Mouse (Mus musculus): ENCODE results near the gene Mapkbp1.

The Mapkbp1 gene

GRCm38 (mm10) chr2:120008672-120009071 is 36.2 kb downstream of the Mapkbp1 start:
- in situ Hi-C loops (cut with MboI), result no loop called here

GRCm38 (mm10) chr2:120011462-120012200 is 39.1 kb downstream of the Mapkbp1 start:
- in situ Hi-C loops (cut with MboI), result no loop called here

GRCm38 (mm10) chr2:120012924-120013323 is 40.4 kb downstream of the Mapkbp1 start:
- in situ Hi-C loops (cut with MboI), result no loop called here

GRCm38 (mm10) chr2:120013831-120014486 is 41.5 kb downstream of the Mapkbp1 start:
- in situ Hi-C loops (cut with MboI), result no loop called here

GRCm38 (mm10) chr2:120015882-120016281 is 43.4 kb downstream of the Mapkbp1 start:
- in situ Hi-C loops (cut with MboI), result no loop called here

GRCm38 (mm10) chr2:120017599-120017998 is 45.1 kb downstream of the Mapkbp1 start:
- in situ Hi-C loops (cut with MboI), result no loop called here

- in situ Hi-C loops (cut with MboI), result no loop called here
Observed at GRCm38 (mm10) chr2:120024337-120024736, 51.8 kb downstream of the Mapkbp1 start.

GRCm38 (mm10) chr2:120026984-120027949 is 54.8 kb downstream of the Mapkbp1 start, which contains the start of the genes Jmjd7 and Gm28042:
Jmjd7 (plus strand) TSS chr2:120027483.
Gm28042 (plus strand) TSS chr2:120027493.
- in situ Hi-C loops (cut with MboI), result no loop called here

- in situ Hi-C loops (cut with MboI), result no loop called here
Observed at GRCm38 (mm10) chr2:120027950-120028331, 55.4 kb downstream of the Mapkbp1 start.

GRCm38 (mm10) chr2:120030380-120030779 is 57.9 kb downstream of the Mapkbp1 start:
- in situ Hi-C loops (cut with MboI), result no loop called here

GRCm38 (mm10) chr2:120032726-120033467 is 60.4 kb downstream of the Mapkbp1 start, which contains the start of gene Pla2g4b:
Pla2g4b (plus strand) TSS chr2:120033417.
- in situ Hi-C loops (cut with MboI), result no loop called here

- in situ Hi-C loops (cut with MboI), result no loop called here
Observed at GRCm38 (mm10) chr2:120033726-120034125, 61.2 kb downstream of the Mapkbp1 start.

- in situ Hi-C loops (cut with MboI), result no loop called here
Observed at GRCm38 (mm10) chr2:120037744-120038143, 65.2 kb downstream of the Mapkbp1 start.

GRCm38 (mm10) chr2:120040991-120041390 is 68.5 kb downstream of the Mapkbp1 start:
- in situ Hi-C loops (cut with MboI), result no loop called here

- in situ Hi-C loops (cut with MboI), result no loop called here
Observed at GRCm38 (mm10) chr2:120044101-120044603, 71.7 kb downstream of the Mapkbp1 start.

GRCm38 (mm10) chr2:120044676-120045075 is 72.2 kb downstream of the Mapkbp1 start:
- in situ Hi-C loops (cut with MboI), result no loop called here

- in situ Hi-C loops (cut with MboI), result no loop called here
Observed at GRCm38 (mm10) chr2:120046486-120047310, 74.2 kb downstream of the Mapkbp1 start.

- in situ Hi-C loops (cut with MboI), result no loop called here
Observed at GRCm38 (mm10) chr2:120048173-120048572, 75.7 kb downstream of the Mapkbp1 start.

- in situ Hi-C loops (cut with MboI), result no loop called here
Observed at GRCm38 (mm10) chr2:120049632-120050274, 77.3 kb downstream of the Mapkbp1 start.

- in situ Hi-C loops (cut with MboI), result no loop called here
Observed at GRCm38 (mm10) chr2:120051405-120051804, 78.9 kb downstream of the Mapkbp1 start.

Measured in mature B cell (primary cell).